Mouse (Mus musculus) heart, postnatal 0 days (tissue): Measurements from ENCODE around the gene Ubfd1.

Source experiments
- CTCF ChIP-seq: IDR thresholded peaks from 2 replicates; pipeline ENCODE4 v1.5.1; 2016; ENCODE audit warnings: antibody characterized with exemption, control low read depth, low read depth
- EP300 ChIP-seq: IDR thresholded peaks from 2 replicates; pipeline ENCODE4 v1.6.1; 2016; ENCODE audit warnings: antibody characterized with exemption, low read depth

- TF ChIP-seq CTCF (no peak), EP300 (no peak)
Observed at GRCm38 (mm10) chr7:122020667-122021354, 46.2 kb upstream of the Ubfd1 start, which contains the start of gene Gga2.
